In genomic region chr2:32130435-32130834, GRCm38 (mm10) we compare ENCODE assay signal across 8 mouse cellular contexts. TPM values are rescaled to one million over a fixed set of nuclear protein-coding genes. Genes with fewer than 3 reads are reported as not detected.
DNase-seq lines count a peak whose midpoint lies in the region.

No protein-coding gene starts in this region.

- intact Hi-C loops in gastrocnemius, postnatal 14 days (cut with DNase I; ENCODE audit: low total_unique reads): loop anchor here (5.0 kb wide), 2 partner anchors 43 to 88 kb away; no protein-coding TSS in a partner anchor

- peak; percentile 71 for DNase-seq in cerebellum, adult 9-10 months
- DNase-seq in cerebellum, adult 11 months: no peak
- DNase-seq in 3T3-L1 (ENCODE audit: low read depth, low spot score): peak; percentile 90
- peak; percentile 53 to 62 for DNase-seq in adrenal gland, postnatal 36 days
- DNase-seq in gastrocnemius, postnatal 14 days: peak; percentile 59
- peak; percentile 69 for DNase-seq in layer of hippocampus, adult 9-10 months (ENCODE audit: low spot score)
- peak; percentile 61 for DNase-seq in lung, postnatal 25 days (ENCODE audit: low spot score)
- peak; percentile 66 for DNase-seq in testis, postnatal 10 days (ENCODE audit: low spot score)

RNA-seq across cellular contexts. Expression of gene Prrc2b, which starts 20.4 kb away (rescaled TPM):
- 100 to 1,000 TPM in 1 of 2 experiments, 10 to 100 TPM in 1; 99.3 to 119 TPM for total RNA-seq in adrenal gland, postnatal 36 days (2021)
- 10 to 100 TPM; 79.2 to 83.9 TPM for total RNA-seq in gastrocnemius, postnatal 14 days (2021)

RNA-seq across cellular contexts. Expression of gene Plpp7, which starts 35.1 kb away (rescaled TPM):
- total RNA-seq in adrenal gland, postnatal 36 days (2021): 1 to 10 TPM; 3.5 to 5.3 TPM
- total RNA-seq in gastrocnemius, postnatal 14 days (2021): 100 to 1,000 TPM in 1 of 2 experiments, 10 to 100 TPM in 1; 87.5 to 102 TPM

RNA-seq across cellular contexts. Expression of gene Fam78a, which starts 45.8 kb away (rescaled TPM):
- total RNA-seq in adrenal gland, postnatal 36 days (2021): 1 to 10 TPM in 1 of 2 experiments, under 1 TPM in 1; 0.89 to 4.2 TPM
- total RNA-seq in gastrocnemius, postnatal 14 days (2021): 10 to 100 TPM in 1 of 2 experiments, 1 to 10 TPM in 1; 9.5 to 20.5 TPM

Comparison
In these comparisons a context has a peak if more than half of its experiments do, and no peak if none do; other contexts are left out.
1. RNA of gene Plpp7, which starts 35.1 kb away (total RNA-seq): 87.5 to 102 TPM in gastrocnemius, postnatal 14 days; 3.5 to 5.3 TPM in adrenal gland, postnatal 36 days; every median in the first group is over 10 times any median in the second.